Mouse (Mus musculus) cerebellum, adult 9-10 months (tissue): ENCODE data around the gene Zfp704.

ENCODE experiments used
- DNase-seq: peaks from one replicate; pipeline ENCODE4 v3.0.0; 2022

The Zfp704 gene

GRCm38 (mm10) chr3:9513703-9514110 lies 96.2 kb downstream of the Zfp704 start:
- no peak for DNase-seq

- DNase-seq = no peak
Measured at GRCm38 (mm10) chr3:9512199-9512598, 97.7 kb downstream of the Zfp704 start.

GRCm38 (mm10) chr3:9505692-9506211 lies 104.1 kb downstream of the Zfp704 start:
- DNase-seq = no peak

- DNase-seq = no peak
Measured at GRCm38 (mm10) chr3:9504371-9504770, 105.5 kb downstream of the Zfp704 start.

- DNase-seq = peak; percentile 96
Measured at GRCm38 (mm10) chr3:9500725-9501124, 109.2 kb downstream of the Zfp704 start.

GRCm38 (mm10) chr3:9499994-9500553 lies 109.8 kb downstream of the Zfp704 start:
- DNase-seq = peak; percentile 65

- no peak for DNase-seq
Measured at GRCm38 (mm10) chr3:9499489-9499888, 110.4 kb downstream of the Zfp704 start.

GRCm38 (mm10) chr3:9497260-9497659 lies 112.6 kb downstream of the Zfp704 start:
- no peak for DNase-seq

GRCm38 (mm10) chr3:9491766-9492283 lies 118.1 kb downstream of the Zfp704 start:
- DNase-seq = no peak

- DNase-seq = no peak
Measured at GRCm38 (mm10) chr3:9487644-9488043, 122.2 kb downstream of the Zfp704 start.

GRCm38 (mm10) chr3:9485506-9485905 lies 124.4 kb downstream of the Zfp704 start:
- DNase-seq = no peak

- no peak for DNase-seq
Measured at GRCm38 (mm10) chr3:9481956-9482355, 127.9 kb downstream of the Zfp704 start.

GRCm38 (mm10) chr3:9481358-9481757 lies 128.5 kb downstream of the Zfp704 start:
- no peak for DNase-seq

- DNase-seq = no peak
Measured at GRCm38 (mm10) chr3:9480936-9481335, 128.9 kb downstream of the Zfp704 start.

GRCm38 (mm10) chr3:9477386-9477785 lies 132.5 kb downstream of the Zfp704 start:
- no peak for DNase-seq

- no peak for DNase-seq
Measured at GRCm38 (mm10) chr3:9476336-9476735, 133.5 kb downstream of the Zfp704 start.

- DNase-seq = no peak
Measured at GRCm38 (mm10) chr3:9475501-9475900, 134.4 kb downstream of the Zfp704 start.

GRCm38 (mm10) chr3:9474331-9474730 lies 135.6 kb downstream of the Zfp704 start:
- DNase-seq = no peak

- DNase-seq = peak; percentile 50
Measured at GRCm38 (mm10) chr3:9466287-9466686, 143.6 kb downstream of the Zfp704 start.

GRCm38 (mm10) chr3:9465731-9466130 lies 144.2 kb downstream of the Zfp704 start:
- no peak for DNase-seq

GRCm38 (mm10) chr3:9461660-9462059 lies 148.2 kb downstream of the Zfp704 start:
- no peak for DNase-seq

GRCm38 (mm10) chr3:9460284-9460683 lies 149.6 kb downstream of the Zfp704 start:
- DNase-seq = no peak

GRCm38 (mm10) chr3:9456380-9456890 lies 153.4 kb downstream of the Zfp704 start:
- DNase-seq = no peak

- DNase-seq = no peak
Measured at GRCm38 (mm10) chr3:9455351-9455750, 154.5 kb downstream of the Zfp704 start.
